Mouse (Mus musculus) cerebellum, postnatal 10 days (tissue): ENCODE results near the gene Ifi209.
"Not testable (repeated sequence)": the region's sequence is repeated elsewhere in the genome, so short reads cannot be mapped to it uniquely, and the experiment has no call there.

Experiments
- DNase-seq, 2 experiments: peaks; one replicate each; pipeline ENCODE4 v3.0.0; 2021; ENCODE audit warnings: mixed read lengths in 2 of 2

The Ifi209 gene

GRCm38 (mm10) chr1:173630622-173631021 is at the start of gene Ifi209:
Gene Ifi209 (plus strand): TSS chr1:173630917.
- not testable (repeated sequence) for DNase-seq

- DNase-seq: not testable (repeated sequence)
These were observed 41.0 kb upstream of the Ifi209 start for GRCm38 (mm10) chr1:173589698-173590097.

DNA sequence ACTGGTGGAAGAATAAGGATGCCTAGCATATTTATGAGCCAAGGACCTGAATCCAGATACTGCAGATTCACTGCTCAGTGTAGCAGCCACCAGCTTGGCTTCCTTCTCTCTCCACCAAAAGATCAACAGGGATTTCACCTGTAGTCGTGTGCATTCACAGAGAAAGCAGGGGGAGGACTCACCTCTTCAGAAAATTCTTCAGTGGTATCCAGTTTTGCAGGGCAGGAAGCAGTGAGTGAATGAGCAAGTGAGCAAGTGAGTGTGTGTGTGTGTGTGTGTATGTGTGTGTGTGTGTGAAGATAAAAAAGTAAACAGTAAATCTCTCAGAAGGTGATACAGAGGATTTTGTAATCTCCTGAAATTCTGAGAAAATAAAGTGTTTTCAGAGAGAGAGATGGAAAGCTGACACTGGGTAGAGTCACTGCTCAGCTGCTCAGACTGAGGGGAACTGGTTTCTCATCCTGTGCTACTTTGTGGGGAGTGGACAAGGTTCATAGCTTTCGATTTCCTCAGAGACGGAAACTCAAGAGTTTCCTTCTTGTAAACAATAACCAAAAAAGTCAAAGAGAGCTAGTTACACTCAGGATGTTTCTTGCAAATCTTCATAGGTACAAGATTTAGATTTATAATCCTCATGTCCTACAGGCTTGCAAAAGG is 31.8 kb upstream of the Ifi209 start, which contains the start of gene Ifi213:
Gene Ifi213, minus strand, starts transcription at position 437 of the 657 bp plus-strand sequence.
- DNase-seq: not testable (repeated sequence)

GRCm38 (mm10) chr1:173610291-173610690 is 20.4 kb upstream of the Ifi209 start:
- peak; percentile 54 to 59 for DNase-seq

GRCm38 (mm10) chr1:173622216-173622615 is 8.5 kb upstream of the Ifi209 start:
- not testable (repeated sequence) for DNase-seq

DNA sequence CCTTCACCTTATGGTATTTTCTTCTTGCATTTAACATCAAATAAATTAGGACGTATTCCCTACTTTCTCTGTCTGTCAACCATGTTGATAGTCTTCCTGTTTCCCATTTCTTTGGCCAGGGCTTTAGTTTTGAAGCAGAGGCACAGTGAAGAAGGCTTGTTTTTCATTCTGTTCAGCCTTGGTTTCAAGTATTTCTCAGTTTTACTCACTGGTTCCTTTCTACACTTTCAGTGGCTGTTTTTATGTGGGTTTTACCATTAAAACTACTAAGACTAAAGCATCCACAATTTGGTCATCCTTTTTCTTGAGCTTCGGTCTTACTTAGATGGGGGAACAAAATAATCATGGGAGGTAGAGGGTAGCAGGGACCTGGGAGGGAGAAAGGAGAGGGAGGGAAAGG is 6.7 kb upstream of the Ifi209 start:
- no peak for DNase-seq

GRCm38 (mm10) chr1:173626686-173627085 is 4.0 kb upstream of the Ifi209 start:
- no peak for DNase-seq

- no peak for DNase-seq
These were observed 3.4 kb downstream of the Ifi209 start for GRCm38 (mm10) chr1:173633969-173634645.

- DNase-seq: no peak
These were observed 14.7 kb downstream of the Ifi209 start for GRCm38 (mm10) chr1:173645393-173645792.

DNA sequence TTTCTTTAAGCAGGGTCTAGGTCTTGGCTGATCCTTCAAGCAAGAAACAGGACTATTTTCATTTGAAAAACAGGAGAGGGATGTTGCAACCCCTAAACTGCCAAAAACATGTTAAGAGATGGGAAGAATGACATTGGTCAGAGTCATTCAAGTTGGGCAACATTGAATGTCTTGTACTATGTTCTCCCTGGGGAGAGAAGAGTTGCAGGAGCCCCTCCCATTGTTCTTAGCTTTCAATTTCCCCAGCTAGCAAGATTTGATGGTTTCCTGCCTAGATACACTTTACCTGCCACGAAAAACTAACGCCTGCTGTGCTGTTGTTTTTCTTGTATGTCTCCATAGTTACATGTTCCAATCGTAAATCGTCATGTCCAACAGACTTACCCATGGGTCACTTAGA is 27.3 kb downstream of the Ifi209 start:
- no peak for DNase-seq

- DNase-seq: not testable (repeated sequence)
These were observed 42.9 kb downstream of the Ifi209 start, which contains the start of gene Ifi208 for GRCm38 (mm10) chr1:173673458-173674097. Gene Ifi208 (plus strand): TSS chr1:173673675.

GRCm38 (mm10) chr1:173678605-173679004 is 47.9 kb downstream of the Ifi209 start:
- DNase-seq: not testable (repeated sequence)

GRCm38 (mm10) chr1:173694270-173694669 is 63.6 kb downstream of the Ifi209 start:
- DNase-seq: no peak
